25 mouse cellular contexts compared by ENCODE assay signal in the genomic region with DNA sequence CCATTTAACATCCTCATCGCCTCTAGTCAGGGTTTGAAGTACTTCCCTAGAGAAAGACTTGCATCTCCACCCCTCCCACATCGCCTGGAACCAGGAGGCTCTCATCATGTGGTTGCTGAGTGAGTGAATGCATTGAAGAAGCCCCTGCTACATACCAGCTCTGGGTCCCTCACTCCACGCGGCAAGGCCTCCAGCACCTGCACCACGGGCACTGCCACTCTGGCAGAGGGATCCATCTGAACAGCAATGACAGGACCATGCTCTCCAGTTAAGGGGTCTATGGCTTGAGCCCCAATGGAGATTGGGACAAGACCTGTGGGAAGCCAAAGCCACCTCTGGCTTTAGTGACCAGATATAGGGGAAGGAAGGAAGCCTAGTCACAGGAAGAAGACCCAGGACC. TPM values are rescaled to one million over a fixed set of nuclear protein-coding genes. Genes with fewer than 3 reads are reported as not detected.
A peak's percentile ranks its signal among the peaks of the same experiment; 100 is the strongest.
DNase-seq lines count a peak whose midpoint lies in the region; ATAC-seq and TF ChIP-seq lines count a peak whose summit lies in the region.
"Had no signal": no experiment of that assay in that cellular context is flagged by ENCODE, and none has a peak within 500 bp of the region (broad histone marks: within the 10 kb centered on the region; RNA-seq: fewer than 3 reads in every experiment).

No protein-coding gene starts in this region.

- no peak overlapping the region for H3K27ac ChIP-seq in forebrain, embryonic 11.5 days (ENCODE audit: low read depth, low read length)
- no peak overlapping the region for H3K27ac ChIP-seq in forebrain, embryonic 12.5 days
- H3K27ac ChIP-seq in limb, embryonic 14.5 days (replicated peaks; ENCODE audit: low read depth, low read length) = no peak overlapping the region
- no peak overlapping the region for H3K27ac ChIP-seq in limb, embryonic 10.5 days
- 0 out of 2 replicates have a peak overlapping the region, but pooled peaks have one; percentile 19 for H3K27ac ChIP-seq in embryonic facial prominence, embryonic 10.5 days (replicated peaks)

- peak; percentile 38 for DNase-seq in forebrain, embryonic 11.5 days (ENCODE audit: low spot score)
- DNase-seq in heart, adult 11 months = peak; percentile 86
- DNase-seq in heart, postnatal 14 days = no peak
- DNase-seq in limb, embryonic 14.5 days (ENCODE audit: low spot score) = no peak
- DNase-seq in limb, embryonic 10.5 days (ENCODE audit: low spot score) = no peak
- no peak for DNase-seq in embryonic facial prominence, embryonic 10.5 days (ENCODE audit: low spot score)
- DNase-seq in ovary, postnatal 36 days (ENCODE audit: low spot score) = no peak
- DNase-seq: adrenal gland, adult 2 months; adrenal gland, adult 8-10 months; adrenal gland, postnatal 10 days; adrenal gland, postnatal 14 days; adrenal gland, postnatal 25 days; adrenal gland, postnatal 36 days; B cell, adult 2 months; cerebellum, adult 11 months; cerebellum, adult 11-12 months had no signal

- H3K27me3 ChIP-seq in forebrain, embryonic 11.5 days (ENCODE audit: control insufficient read depth, insufficient read depth, low read length) = no peaks in the 10 kb centered on the region
- 0 out of 2 replicates have a peak, but pooled peaks cover 4% of the 10 kb centered on the region for H3K27me3 ChIP-seq in forebrain, embryonic 12.5 days
- H3K27me3 ChIP-seq in limb, embryonic 14.5 days (ENCODE audit: control insufficient read depth, insufficient read depth, low read length) = no peaks in the 10 kb centered on the region; the same call in 1 of the 2 replicates
- peaks cover 8% of the 10 kb centered on the region; the same call in 1 of the 2 replicates for H3K27me3 ChIP-seq in limb, embryonic 10.5 days (ENCODE audit: low read depth, poor library complexity, severe bottlenecking)
- peaks cover 19% of the 10 kb centered on the region for H3K27me3 ChIP-seq in embryonic facial prominence, embryonic 10.5 days (replicated peaks; ENCODE audit: low read depth, poor library complexity, severe bottlenecking)
- H3K27me3 ChIP-seq: CH12.LX, Patski had no signal

- H3K4me1 ChIP-seq in forebrain, embryonic 11.5 days (replicated peaks; ENCODE audit: control insufficient read depth, insufficient read depth, low read length) = no peaks in the 10 kb centered on the region
- H3K4me1 ChIP-seq in forebrain, embryonic 12.5 days = peaks cover 5% of the 10 kb centered on the region; the same call in 1 of the 2 replicates
- H3K4me1 ChIP-seq in limb, embryonic 14.5 days (ENCODE audit: control insufficient read depth, insufficient read depth, low read length) = peaks cover 13% of the 10 kb centered on the region
- H3K4me1 ChIP-seq in limb, embryonic 10.5 days = peaks cover 17% of the 10 kb centered on the region
- H3K4me1 ChIP-seq in embryonic facial prominence, embryonic 10.5 days = peaks cover 20% of the 10 kb centered on the region

- H3K9ac ChIP-seq in forebrain, embryonic 11.5 days (ENCODE audit: low read length) = no peak overlapping the region
- no peak overlapping the region for H3K9ac ChIP-seq in forebrain, embryonic 12.5 days
- H3K9ac ChIP-seq in limb, embryonic 14.5 days (ENCODE audit: low read depth, low read length, severe bottlenecking) = no peak overlapping the region

- H3K36me3 ChIP-seq in forebrain, embryonic 11.5 days (ENCODE audit: control insufficient read depth, insufficient read depth, low read length) = no peaks in the 10 kb centered on the region
- no peaks in the 10 kb centered on the region for H3K36me3 ChIP-seq in forebrain, embryonic 12.5 days (replicated peaks)
- H3K36me3 ChIP-seq in limb, embryonic 14.5 days (ENCODE audit: control insufficient read depth, insufficient read depth, low read length) = no peaks in the 10 kb centered on the region
- no peaks in the 10 kb centered on the region for H3K36me3 ChIP-seq in limb, embryonic 10.5 days
- no peaks in the 10 kb centered on the region for H3K36me3 ChIP-seq in embryonic facial prominence, embryonic 10.5 days (replicated peaks)
- H3K36me3 ChIP-seq: G1E had no signal

- H3K4me3 ChIP-seq in forebrain, embryonic 11.5 days (ENCODE audit: low read depth, low read length) = no peak overlapping the region
- no peak overlapping the region for H3K4me3 ChIP-seq in forebrain, embryonic 12.5 days (replicated peaks)
- H3K4me3 ChIP-seq in limb, embryonic 14.5 days (replicated peaks; ENCODE audit: low read length) = no peak overlapping the region
- H3K4me3 ChIP-seq in limb, embryonic 10.5 days = no peak overlapping the region
- H3K4me3 ChIP-seq in embryonic facial prominence, embryonic 10.5 days = no peak overlapping the region

- H3K4me2 ChIP-seq in forebrain, embryonic 11.5 days (ENCODE audit: low read depth, low read length, severe bottlenecking) = no peak overlapping the region
- no peak overlapping the region for H3K4me2 ChIP-seq in forebrain, embryonic 12.5 days
- H3K4me2 ChIP-seq in limb, embryonic 14.5 days (replicated peaks; ENCODE audit: low read depth, low read length, severe bottlenecking) = no peak overlapping the region

- 85% methylated on average over 5 of the region's 5 CpGs for WGBS in forebrain, embryonic 11.5 days
- WGBS in forebrain, embryonic 12.5 days = 89% methylated on average over 5 of the region's 5 CpGs
- WGBS in limb, embryonic 14.5 days = 78% methylated on average over 5 of the region's 5 CpGs
- WGBS in limb, embryonic 10.5 days = 89% methylated on average over 5 of the region's 5 CpGs
- 82% methylated on average over 5 of the region's 5 CpGs for WGBS in embryonic facial prominence, embryonic 10.5 days

- intact Hi-C loops in heart, postnatal 14 days (cut with DNase I) = no loop called here

- H3K9me3 ChIP-seq in forebrain, embryonic 11.5 days (ENCODE audit: control insufficient read depth, low read length) = no peaks in the 10 kb centered on the region
- H3K9me3 ChIP-seq in forebrain, embryonic 12.5 days = no peaks in the 10 kb centered on the region
- H3K9me3 ChIP-seq in limb, embryonic 14.5 days (ENCODE audit: control insufficient read depth, low read length) = no peaks in the 10 kb centered on the region
- H3K9me3 ChIP-seq in limb, embryonic 10.5 days (replicated peaks) = no peaks in the 10 kb centered on the region
- H3K9me3 ChIP-seq in embryonic facial prominence, embryonic 10.5 days = no peaks in the 10 kb centered on the region

- ATAC-seq in forebrain, embryonic 11.5 days (replicated peaks; ENCODE audit: low FRiP score) = no peak
- no peak for ATAC-seq in forebrain, embryonic 12.5 days (ENCODE audit: low FRiP score)
- 0 out of 2 replicates have a peak, but pooled peaks have one; percentile 11 for ATAC-seq in limb, embryonic 14.5 days (ENCODE audit: low FRiP score, low read depth)
- ATAC-seq: activated CD4-positive, CD25-positive, alpha-beta regulatory T cell, adult 4 months; CD4-positive, CD25-positive, alpha-beta regulatory T cell, adult 4 months; Patski had no signal

- no peak for TF ChIP-seq POLR2A in limb, embryonic 14.5 days (IDR thresholded peaks at IDR 0.05; ENCODE audit: borderline replicate concordance, extremely low read depth, insufficient read depth, insufficient read length)

RNA-seq across cellular contexts. Expression of gene Gm32742, which starts 18.0 kb away (rescaled TPM):
- polyA plus RNA-seq in forebrain, embryonic 11.5 days (2014; fragmentation: Nextera tagmentation; extraction: Ambion mirVana) = not detected in 2 replicates
- 0.03 TPM in 1 of 2 replicates, not detected in the other for polyA plus RNA-seq in forebrain, embryonic 12.5 days (2016; fragmentation: Nextera tagmentation; extraction: Ambion mirVana)
- not detected for total RNA-seq in heart, postnatal 14 days (2021)
- 0.03 and 0.04 TPM in 2 replicates for polyA plus RNA-seq in limb, embryonic 14.5 days (2012; rRNA removed)
- polyA plus RNA-seq in limb, embryonic 14.5 days (2014; fragmentation: Nextera tagmentation; extraction: Ambion mirVana) = 0.01 TPM in 1 of 2 replicates, not detected in the other
- 0.03 TPM in 1 of 2 replicates, not detected in the other for polyA plus RNA-seq in limb, embryonic 10.5 days (2016; fragmentation: Nextera tagmentation; extraction: Ambion mirVana)
- polyA plus RNA-seq in embryonic facial prominence, embryonic 10.5 days (2016; fragmentation: Nextera tagmentation; extraction: Ambion mirVana) = 0.01 TPM in 2 replicates
- total RNA-seq: adrenal gland, adult 18-20 months; adrenal gland, adult 2 months; adrenal gland, adult 8-10 months; adrenal gland, postnatal 10 days; adrenal gland, postnatal 14 days; adrenal gland, postnatal 25 days; adrenal gland, postnatal 36 days; adrenal gland, postnatal 4 days; MEL had no signal
- polyA plus RNA-seq: activated CD4-positive, CD25-positive, alpha-beta regulatory T cell, adult 4 months; adrenal gland, adult 2 months had no signal

RNA-seq across cellular contexts. Expression of gene 4833427G06Rik, which starts 45.4 kb away (rescaled TPM):
- not detected in 2 replicates for polyA plus RNA-seq in forebrain, embryonic 11.5 days (2014; fragmentation: Nextera tagmentation; extraction: Ambion mirVana)
- polyA plus RNA-seq in forebrain, embryonic 12.5 days (2016; fragmentation: Nextera tagmentation; extraction: Ambion mirVana) = 0.27 TPM in 1 of 2 replicates, not detected in the other
- not detected for total RNA-seq in heart, postnatal 14 days (2021)
- 0.06 TPM in 1 of 2 replicates, not detected in the other for polyA plus RNA-seq in limb, embryonic 14.5 days (2012; rRNA removed)
- not detected in 2 replicates for polyA plus RNA-seq in limb, embryonic 14.5 days (2014; fragmentation: Nextera tagmentation; extraction: Ambion mirVana)
- 0.15 TPM in 1 of 2 replicates, not detected in the other for polyA plus RNA-seq in limb, embryonic 10.5 days (2016; fragmentation: Nextera tagmentation; extraction: Ambion mirVana)
- not detected in 2 replicates for polyA plus RNA-seq in embryonic facial prominence, embryonic 10.5 days (2016; fragmentation: Nextera tagmentation; extraction: Ambion mirVana)
- total RNA-seq: adrenal gland, adult 18-20 months; adrenal gland, adult 2 months; adrenal gland, postnatal 10 days; adrenal gland, postnatal 14 days; MEL had no signal
- polyA plus RNA-seq: activated CD4-positive, CD25-positive, alpha-beta regulatory T cell, adult 4 months; adrenal gland, adult 2 months; CD4-positive, CD25-positive, alpha-beta regulatory T cell, adult 4 months; Patski had no signal

Comparison
In these comparisons a context has a peak if more than half of its experiments do, and no peak if none do; other contexts are left out.
1. DNase-seq: peak in forebrain, embryonic 11.5 days (single experiment) and heart, adult 11 months (single experiment); none in heart, postnatal 14 days (0 of 2), limb, embryonic 14.5 days (single experiment), limb, embryonic 10.5 days (single experiment), embryonic facial prominence, embryonic 10.5 days (single experiment) and ovary, postnatal 36 days (single experiment).